Mouse (Mus musculus) lung, adult 2 months (tissue): Measurements from ENCODE around the gene Rab3d.

Experiments
- CTCF ChIP-seq: fragments of 200-500 bp; IDR thresholded peaks from 2 replicates; pipeline ENCODE4 v1.5.1; 2011; ENCODE audit warnings: mild to moderate bottlenecking, low read length, control low read depth; ENCODE audit not compliant: insufficient read depth
- POLR2A ChIP-seq: fragments of 200-500 bp; IDR thresholded peaks from 2 replicates; pipeline ENCODE4 v1.6.1; 2011; ENCODE audit warnings: low read depth, mild to moderate bottlenecking, control low read depth, low read length, borderline replicate concordance; ENCODE audit errors: extremely low read depth

GRCm38 (mm10) chr9:21947540-21948130 is 29.6 kb upstream of the Rab3d start:
- no peak for TF ChIP-seq CTCF
- no peak for TF ChIP-seq POLR2A
